Mouse (Mus musculus) retina, adult 2 months (tissue): ENCODE results near the gene Kat7.

Experiments used
- DNase-seq: peaks from one replicate; pipeline ENCODE4 v3.0.0-alpha.2; 2012; ENCODE audit warnings: low read depth, low spot score

The Kat7 gene

DNA sequence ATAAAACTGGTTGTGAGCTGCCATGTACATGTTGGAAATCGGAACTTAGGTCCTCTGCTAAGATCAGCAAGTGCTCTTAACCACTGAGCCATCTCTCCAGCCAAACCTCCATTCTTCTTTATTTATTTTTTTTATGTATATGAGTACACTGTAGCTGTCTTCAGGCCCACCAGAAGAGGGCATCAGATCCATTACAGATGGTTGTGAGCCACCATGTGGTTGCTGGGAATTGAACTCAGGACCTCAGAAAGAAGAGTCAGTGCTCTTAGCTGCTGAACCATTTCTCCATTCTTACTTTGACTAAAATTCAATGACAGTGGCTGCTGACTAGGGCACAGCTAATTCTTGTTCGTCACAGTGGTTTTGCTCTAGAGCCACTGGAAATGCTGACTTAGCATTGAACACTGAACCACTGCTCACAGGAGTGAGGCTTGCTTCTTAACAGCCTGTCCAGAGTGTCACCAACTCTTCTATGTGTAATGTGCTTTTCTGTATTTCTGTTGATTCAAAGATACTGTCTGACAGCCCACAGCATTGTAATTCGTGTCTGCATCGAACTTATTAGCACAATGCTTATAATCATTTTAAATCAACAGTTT lies 30.9 kb downstream of the Kat7 start:
- no peak for DNase-seq

- peak; percentile 63 for DNase-seq
Measured at GRCm38 (mm10) chr11:95276056-95276455, 34.0 kb downstream of the Kat7 start.

DNA sequence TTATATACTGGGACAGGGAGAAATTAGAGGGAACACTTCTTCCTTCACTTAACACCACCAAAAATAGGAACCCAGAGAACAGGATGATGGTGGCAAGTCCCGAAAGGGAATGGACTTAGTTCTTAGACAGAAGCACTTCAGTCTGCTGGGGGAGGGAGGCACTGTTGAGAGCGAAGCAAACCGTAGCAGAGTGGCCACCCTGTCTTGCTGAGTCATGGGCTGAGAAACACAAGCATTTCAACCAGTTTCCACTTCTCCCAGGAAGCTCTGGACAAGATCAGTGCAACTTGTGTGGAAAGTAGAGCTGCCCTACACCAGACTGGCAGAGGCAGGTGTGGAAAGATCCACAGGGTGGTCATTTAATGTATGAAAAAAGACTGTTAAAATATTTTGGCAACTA lies 35.4 kb downstream of the Kat7 start:
- no peak for DNase-seq

DNA sequence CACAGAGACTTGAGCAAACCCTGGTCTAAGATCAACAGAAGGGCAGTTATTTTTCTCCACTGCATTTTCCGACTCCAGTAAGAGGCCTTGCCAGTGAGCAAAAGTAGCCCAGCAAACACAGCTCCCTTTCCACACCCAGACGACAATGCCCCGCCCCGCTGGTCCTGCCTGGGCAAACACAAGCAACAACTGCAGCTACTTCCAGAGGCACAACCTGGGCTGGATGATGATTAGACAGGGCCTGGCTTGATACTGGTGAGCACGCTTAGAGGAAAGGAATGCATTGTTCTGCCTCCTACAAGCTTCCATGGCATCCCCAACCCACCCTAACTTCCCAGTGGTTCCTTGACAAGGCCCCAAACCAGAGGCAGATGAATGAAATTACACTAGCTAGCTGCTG lies 36.4 kb downstream of the Kat7 start:
- DNase-seq, result no peak

DNA sequence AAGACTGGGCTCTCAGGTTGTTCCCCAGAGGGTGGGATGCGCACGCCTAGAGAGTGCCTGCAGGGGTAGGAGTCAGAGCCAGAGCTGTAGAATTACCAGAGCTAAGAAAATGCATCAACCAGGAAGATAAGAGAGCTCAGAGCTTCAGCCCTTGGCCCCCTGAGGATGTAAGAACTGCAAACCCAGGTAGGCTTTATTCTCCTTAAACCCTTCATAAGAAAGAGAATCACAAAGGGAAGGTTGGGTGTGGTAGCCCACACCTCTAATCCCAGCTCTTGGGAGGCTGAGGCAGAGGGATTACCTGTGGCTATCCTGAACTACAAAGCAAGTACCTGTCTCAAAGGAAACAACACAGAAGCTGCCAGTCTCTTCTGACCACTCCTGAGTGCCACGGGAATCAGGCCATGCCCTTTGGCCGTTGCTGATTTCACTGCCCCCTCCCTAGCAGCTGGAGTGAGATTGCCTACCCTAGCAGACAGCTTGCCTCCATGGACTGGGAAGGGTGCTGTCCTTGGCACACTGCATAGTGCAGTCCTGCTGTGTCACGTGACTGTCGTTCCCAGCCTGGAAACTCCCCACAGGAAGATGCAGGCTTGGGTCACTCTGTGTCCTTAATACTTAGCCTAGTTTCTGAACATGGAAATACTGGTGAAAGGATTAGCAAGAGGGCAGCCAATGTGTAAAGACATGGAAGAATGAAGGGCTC lies 43.4 kb downstream of the Kat7 start:
- DNase-seq, result no peak

DNA sequence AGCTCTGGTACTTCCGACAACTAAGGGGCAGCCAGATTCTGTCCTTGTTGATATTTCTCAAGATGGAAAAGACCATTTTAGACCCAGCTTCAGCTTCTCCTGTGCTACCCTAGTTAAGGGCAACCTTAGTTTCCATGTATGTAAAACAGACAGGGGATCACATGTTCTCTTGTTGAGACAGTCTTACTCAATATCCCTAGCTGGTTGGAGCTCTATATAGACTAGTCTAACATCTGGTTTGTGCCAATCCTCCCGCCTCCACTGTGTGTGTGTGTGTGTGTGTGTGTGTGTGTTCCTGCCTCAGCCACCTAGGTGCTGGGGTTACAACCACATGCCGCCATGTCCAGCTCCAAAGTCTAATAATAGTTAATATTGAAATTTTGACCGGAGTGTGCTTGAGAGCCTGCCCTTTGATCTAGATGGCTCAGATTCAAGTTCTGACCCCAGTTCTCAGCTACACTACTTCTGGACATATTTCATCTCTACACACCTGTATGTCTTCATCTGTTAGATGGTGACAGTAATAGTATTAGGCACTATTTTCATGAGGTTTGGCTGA lies 45.5 kb downstream of the Kat7 start:
- no peak for DNase-seq

DNA sequence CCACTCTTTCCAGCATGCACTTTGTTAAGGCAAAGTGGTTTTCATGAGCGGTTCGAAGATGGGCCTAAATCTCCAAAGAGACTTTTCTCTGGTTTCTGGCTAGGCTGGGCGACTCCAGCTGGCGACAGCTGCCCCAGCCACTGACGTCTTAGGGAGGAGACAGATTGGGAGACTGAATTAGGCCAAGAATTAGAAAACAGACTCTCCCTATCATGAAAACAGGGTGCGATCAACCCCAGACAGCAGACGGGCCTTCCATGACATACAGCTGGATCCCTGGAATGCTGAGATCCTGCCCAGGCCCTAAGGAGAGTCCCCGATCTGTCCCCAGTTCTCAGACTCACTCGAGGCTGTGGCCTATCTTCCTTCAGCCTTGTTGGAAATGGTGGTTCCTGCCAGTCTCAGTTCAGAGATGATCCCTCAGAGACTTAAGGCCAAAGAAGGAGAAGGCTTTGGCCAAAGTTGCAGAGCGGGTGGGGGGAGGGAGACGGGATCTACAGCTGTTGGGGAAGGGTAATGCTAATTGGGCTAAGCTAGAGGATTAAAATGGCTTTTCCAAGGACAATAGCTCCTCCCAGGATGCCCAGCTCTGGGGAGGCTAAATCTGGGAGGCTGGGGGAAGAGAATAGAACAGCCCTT lies 46.1 kb downstream of the Kat7 start:
- no peak for DNase-seq

DNA sequence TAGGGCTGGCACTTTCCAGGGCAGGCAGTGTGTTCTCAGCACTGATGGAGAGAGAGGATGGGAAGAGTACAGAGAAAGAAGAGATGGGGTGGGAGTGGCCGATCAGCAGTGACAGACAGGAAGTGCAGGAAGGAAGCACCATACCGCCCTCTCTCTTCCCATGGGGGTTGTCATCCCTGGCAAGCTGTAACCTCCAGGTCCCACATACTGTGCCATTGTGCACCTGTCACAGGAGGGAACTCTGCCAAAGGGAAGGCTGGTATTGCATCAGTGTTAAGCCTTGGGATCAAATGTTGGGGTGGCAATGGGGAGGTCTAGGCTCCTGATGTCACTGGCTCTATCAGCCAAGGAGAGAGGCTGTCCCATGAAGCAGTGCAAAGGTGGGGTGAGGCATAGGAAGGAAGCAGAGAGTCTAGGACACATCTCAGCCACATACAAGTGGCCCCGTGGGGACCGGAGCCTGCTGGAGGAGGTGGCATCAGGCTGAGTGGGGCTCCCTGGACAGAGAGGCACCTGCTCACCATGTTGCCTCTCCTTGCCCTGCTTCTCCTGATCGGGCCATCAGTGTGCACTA lies 48.8 kb downstream of the Kat7 start, which contains the start of gene Tac4:
Gene Tac4, plus strand, starts transcription at position 352 of the 574 bp plus-strand sequence.
- no peak for DNase-seq

DNA sequence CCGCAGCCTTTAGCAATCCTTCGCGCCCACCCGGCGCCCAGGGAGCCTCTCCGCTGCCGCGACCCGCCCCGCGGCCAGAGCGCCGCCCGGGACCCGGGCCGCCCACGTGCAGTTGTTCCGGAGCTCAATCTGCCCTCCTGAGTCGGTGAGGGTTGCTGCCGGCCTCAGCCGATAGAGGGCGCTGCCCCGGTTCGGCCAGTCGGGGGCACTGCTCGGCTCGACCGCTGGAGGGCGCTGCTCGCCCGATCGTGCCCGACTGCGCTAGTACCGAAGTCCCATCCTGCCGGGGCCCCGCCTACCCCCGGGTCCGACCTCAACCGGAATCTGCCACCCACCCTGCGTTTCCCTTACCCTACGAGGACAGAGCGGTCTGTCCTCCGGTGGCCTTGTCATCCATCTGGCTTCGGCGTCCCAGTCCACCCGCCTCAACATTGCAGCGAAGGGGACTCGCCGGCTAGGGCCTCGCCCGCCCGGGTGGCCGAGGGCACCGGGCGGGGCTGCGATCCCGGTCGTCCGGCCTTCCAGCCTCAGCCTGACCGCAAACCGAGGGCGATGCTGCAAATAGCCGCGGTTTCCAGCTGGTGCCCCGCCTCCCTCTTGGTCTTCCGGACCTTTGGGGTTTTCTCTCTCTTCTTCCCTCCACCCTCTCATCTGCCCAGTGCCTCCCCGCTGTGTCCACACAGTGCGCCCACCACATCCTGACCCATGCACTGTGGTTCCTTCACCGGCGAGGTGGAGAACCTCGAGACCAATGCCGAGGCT lies 50.8 kb downstream of the Kat7 start:
- peak; percentile 44 for DNase-seq

DNA sequence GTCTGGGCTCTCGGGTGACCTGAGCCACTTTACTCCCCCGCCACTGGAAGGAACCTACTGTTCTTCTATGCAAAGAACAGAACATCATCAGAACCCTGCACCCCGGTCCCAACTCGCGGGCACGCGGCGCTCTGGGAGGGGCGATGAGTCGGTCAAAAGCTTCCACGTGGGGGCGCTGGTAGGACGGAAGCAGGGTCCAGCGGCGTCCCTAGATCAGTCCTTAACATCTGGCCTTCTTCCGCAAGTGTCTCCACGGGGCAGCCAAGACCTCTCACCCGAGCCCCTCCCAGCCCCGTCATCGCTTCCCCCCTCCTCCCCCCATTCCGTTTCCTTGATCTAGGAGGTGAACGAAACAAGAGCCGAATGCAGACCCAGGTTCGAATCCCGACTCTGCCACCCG lies 51.6 kb downstream of the Kat7 start:
- no peak for DNase-seq

GRCm38 (mm10) chr11:95257930-95258329 lies 52.1 kb downstream of the Kat7 start:
- no peak for DNase-seq

DNA sequence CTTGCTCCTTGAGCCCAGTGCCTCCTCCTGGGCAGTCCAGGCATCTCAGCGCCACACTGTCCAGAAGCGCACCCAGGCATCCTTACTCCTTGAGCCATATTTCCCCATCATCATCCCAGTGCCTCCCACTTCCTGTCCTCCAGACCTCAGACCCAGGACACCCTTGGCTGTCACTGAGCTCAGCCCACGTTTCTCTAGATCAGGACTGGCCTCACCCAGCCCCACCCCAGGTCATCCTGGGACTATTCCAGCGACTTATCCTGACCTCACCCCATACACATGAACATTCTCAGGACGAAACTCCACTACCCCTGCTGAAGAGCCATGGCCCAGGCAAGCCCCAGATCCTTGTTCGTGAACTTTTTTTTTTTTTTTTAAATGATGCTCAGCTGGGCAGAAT lies 54.3 kb downstream of the Kat7 start:
- DNase-seq, result no peak

GRCm38 (mm10) chr11:95254165-95254564 lies 55.9 kb downstream of the Kat7 start:
- no peak for DNase-seq

DNA sequence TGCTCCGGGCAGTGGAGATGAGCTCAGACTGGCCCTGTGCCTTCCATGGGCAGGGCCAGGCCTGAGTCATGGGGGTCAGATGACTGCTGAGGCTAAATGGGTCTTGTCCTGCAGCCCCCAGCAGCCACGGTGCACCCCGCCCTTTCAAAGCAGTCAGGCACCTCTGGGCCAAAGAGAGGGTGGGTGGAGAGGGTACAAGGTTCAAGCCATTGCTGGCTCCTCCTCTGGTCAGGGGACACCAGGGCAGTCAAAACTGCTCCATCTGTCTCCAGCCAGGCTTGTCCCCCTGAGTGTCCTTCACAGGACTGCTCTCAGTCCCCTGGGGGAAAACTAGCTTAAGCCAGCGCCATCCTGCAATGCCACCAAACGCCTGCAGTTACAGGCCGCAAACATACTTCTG lies 57.9 kb downstream of the Kat7 start:
- no peak for DNase-seq

DNA sequence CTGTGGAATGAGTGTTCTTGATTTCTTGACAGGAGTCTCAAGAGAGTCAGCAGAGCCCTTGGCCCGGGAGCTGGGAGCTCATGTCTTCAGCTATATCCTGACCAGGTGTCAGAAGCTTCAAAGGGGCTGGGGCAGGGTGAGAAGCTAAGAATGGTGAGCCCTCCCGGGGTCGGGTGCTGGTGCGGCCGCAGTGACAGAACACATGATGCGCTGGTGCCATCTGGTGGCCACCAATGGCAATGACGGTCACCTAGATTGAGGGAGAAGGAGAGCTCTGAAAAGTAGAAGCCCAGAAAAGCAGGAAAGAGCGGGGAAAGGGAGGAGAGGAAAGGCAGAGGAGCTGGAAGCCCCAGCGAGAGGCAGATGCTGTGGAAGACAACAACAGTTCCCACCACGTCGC lies 58.8 kb downstream of the Kat7 start:
- no peak for DNase-seq

DNA sequence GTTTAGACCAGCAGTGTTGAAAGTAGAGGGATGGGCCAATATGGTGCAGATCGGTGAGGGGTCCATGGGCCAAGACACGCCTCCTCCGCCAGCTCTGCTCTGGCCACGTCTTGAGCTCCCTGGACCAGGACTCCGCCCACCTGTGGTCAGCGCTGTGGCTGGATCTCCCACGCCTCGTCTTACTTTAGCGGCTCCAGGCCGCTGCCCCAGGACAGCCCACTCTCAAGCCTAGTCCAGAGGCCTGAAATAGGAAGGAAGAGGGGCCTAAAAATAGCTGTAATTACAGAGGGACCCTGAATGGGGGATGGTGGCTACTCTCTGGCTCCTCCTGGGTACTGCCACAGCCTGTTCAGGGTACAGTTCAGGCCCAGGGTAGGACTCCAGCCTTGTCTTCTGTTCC lies 59.9 kb downstream of the Kat7 start:
- DNase-seq, result no peak

DNA sequence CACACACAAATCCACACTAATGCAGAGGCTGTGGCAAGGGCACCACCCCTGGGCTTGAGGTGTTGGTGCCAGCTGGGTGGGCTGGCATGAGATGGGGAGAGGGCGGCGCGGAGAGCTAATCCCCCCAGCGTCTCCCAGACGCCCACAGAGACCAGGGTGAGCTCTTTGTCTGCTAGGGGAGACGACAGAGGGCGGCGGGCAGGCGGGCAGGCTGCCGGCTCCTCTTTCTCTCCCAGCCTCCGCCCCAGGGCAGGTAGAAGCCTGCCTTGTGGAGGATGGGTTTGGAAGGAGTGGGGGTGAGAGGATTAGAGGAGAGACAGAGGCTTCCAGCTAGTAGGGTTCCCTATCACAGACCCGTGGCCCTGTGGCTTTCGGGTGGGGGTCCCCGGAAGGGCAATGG lies 63.0 kb downstream of the Kat7 start:
- no peak for DNase-seq

DNA sequence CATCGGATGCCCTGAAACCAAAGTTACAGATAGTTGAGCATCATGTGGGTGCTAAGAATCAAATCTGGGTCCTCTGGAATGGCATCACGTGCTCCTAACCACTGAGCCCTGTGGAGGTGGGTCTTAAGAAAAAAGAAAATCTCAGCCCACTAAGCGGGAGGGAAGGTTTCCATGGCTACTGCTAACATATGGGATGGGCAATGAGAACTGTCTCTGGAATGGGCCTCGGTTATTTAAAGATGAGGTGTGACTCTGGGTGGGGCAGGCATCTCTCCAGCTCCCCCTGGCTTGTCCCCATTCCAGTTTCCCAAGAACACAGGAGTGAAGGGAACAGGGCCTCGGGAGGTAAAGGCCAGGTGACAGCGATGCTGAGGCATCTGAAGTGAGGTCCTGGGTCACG lies 64.6 kb downstream of the Kat7 start:
- DNase-seq, result no peak

- no peak for DNase-seq
Measured at GRCm38 (mm10) chr11:95242653-95243052, 67.4 kb downstream of the Kat7 start.

GRCm38 (mm10) chr11:95238477-95238876 lies 71.6 kb downstream of the Kat7 start:
- DNase-seq, result no peak

GRCm38 (mm10) chr11:95232329-95232696 lies 77.7 kb downstream of the Kat7 start:
- no peak for DNase-seq
